Comparison of ENCODE assay signal across 15 mouse cellular contexts in the genomic region with DNA sequence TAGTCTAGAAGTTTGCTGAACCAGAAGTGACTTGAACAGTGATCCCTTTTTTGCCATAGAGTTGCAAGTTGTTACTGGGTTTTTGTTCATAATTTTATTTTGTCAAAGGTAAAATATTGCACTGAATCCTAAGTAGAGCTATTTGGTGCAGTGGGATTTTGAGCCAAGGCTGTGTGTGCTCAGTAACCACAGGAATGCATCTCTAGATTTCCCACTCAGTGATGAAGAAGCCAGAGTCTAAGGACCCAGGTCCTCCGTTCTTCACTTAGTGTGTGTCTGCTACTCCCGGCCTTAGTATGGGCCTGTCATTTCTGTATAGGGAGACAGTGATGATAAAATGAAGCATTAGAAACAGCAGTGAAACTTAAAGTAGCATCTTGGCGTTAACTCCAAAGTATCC.
"Had no signal": no experiment of that assay in that cellular context is flagged by ENCODE, and none has a peak within 500 bp of the region (broad histone marks: within the 10 kb centered on the region; RNA-seq: fewer than 3 reads in every experiment).

No protein-coding gene starts in this region.

- H3K4me1 ChIP-seq: kidney, embryonic 15.5 days; liver, embryonic 15.5 days had no signal

- H3K4me3 ChIP-seq: kidney, embryonic 15.5 days; left cerebral cortex, adult 2 months; limb, embryonic 10.5 days; liver, embryonic 15.5 days; myocyte; neural tube, embryonic 15.5 days had no signal

- H3K27ac ChIP-seq: kidney, embryonic 15.5 days; left cerebral cortex, adult 2 months; limb, embryonic 10.5 days; liver, embryonic 15.5 days; neural tube, embryonic 15.5 days had no signal

- DNase-seq: kidney, adult 2 months; kidney, postnatal 14 days; midbrain, embryonic 14.5 days; right cerebral cortex, adult 18-20 months; spleen, adult 18-20 months; thymus, adult 18-20 months; thymus, postnatal 14 days had no signal

- H3K9me3 ChIP-seq: kidney, embryonic 15.5 days; limb, embryonic 10.5 days; liver, embryonic 15.5 days; neural tube, embryonic 15.5 days had no signal

- H3K27me3 ChIP-seq: kidney, embryonic 15.5 days; liver, embryonic 15.5 days; neural tube, embryonic 15.5 days had no signal

- H3K4me2 ChIP-seq: kidney, embryonic 15.5 days; liver, embryonic 11.5 days; liver, embryonic 15.5 days; neural tube, embryonic 15.5 days had no signal

- ATAC-seq: intestine, embryonic 16.5 days had no signal

- H3K9ac ChIP-seq: kidney, embryonic 15.5 days; liver, embryonic 15.5 days; neural tube, embryonic 15.5 days had no signal
